Mouse (Mus musculus) heart, postnatal 0 days (tissue): Measurements from ENCODE around the gene Adcy7.

Source experiments
- CTCF ChIP-seq: IDR thresholded peaks from 2 replicates; pipeline ENCODE4 v1.5.1; 2016; ENCODE audit warnings: antibody characterized with exemption, control low read depth, low read depth
- EP300 ChIP-seq: IDR thresholded peaks from 2 replicates; pipeline ENCODE4 v1.6.1; 2016; ENCODE audit warnings: antibody characterized with exemption, low read depth

- TF ChIP-seq CTCF: no peak
- TF ChIP-seq EP300: no peak
These were observed 14.2 kb upstream of the Adcy7 start for GRCm38 (mm10) chr8:88258024-88258423.
